Mouse (Mus musculus) MEL (cell line): Measurements from ENCODE around the gene Top1. TPM values are rescaled to one million over a fixed set of nuclear protein-coding genes. Genes with fewer than 3 reads are reported as not detected.

Source experiments
- DNase-seq: peaks from one replicate; pipeline ENCODE4 v3.0.0; 2011; ENCODE audit warnings: low read depth, low spot score
- H3K27ac ChIP-seq: 2 replicates; pipeline ENCODE4 v1.5.1; 2012; ENCODE audit warnings: low read depth, mild to moderate bottlenecking, control low read depth, low read length, moderate library complexity; ENCODE audit not compliant: control insufficient read depth
- H3K27me3 ChIP-seq, 2 experiments: fragments of 150-350 bp in 1 of 2; sonication (generic) in 1 of 2; 2 replicates each; pipeline ENCODE4 v1.6.1; 2012; ENCODE audit warnings: low read length in 2 of 2, mild to moderate bottlenecking in 2 of 2, improper control_type of control experiment in 1 of 2, moderate library complexity in 1 of 2; ENCODE audit not compliant: insufficient read depth in 2 of 2, control insufficient read depth in 1 of 2
- H3K36me3 ChIP-seq, 2 experiments: 2 replicates each; pipeline ENCODE4 v1.6.1; 2012 to 2014; ENCODE audit warnings: low read length in 2 of 2, improper control_type of control experiment in 1 of 2, inconsistent platforms in 1 of 2, mild to moderate bottlenecking in 1 of 2; ENCODE audit not compliant: insufficient read depth in 2 of 2, control insufficient read depth in 1 of 2
- H3K4me1 ChIP-seq, 2 experiments: fragments of 150-350 bp in 1 of 2; sonication (generic) in 1 of 2; 2 replicates each; pipeline ENCODE4 v1.6.1; 2012; ENCODE audit warnings: low read length in 2 of 2, improper control_type of control experiment in 1 of 2, mild to moderate bottlenecking in 1 of 2; ENCODE audit not compliant: insufficient read depth in 2 of 2, control insufficient read depth in 1 of 2
- H3K4me3 ChIP-seq, 2 experiments: fragments of 150-350 bp in 1 of 2; sonication (generic) in 1 of 2; 2 replicates each; pipeline ENCODE4 v1.5.1; 2012; ENCODE audit warnings: low read depth in 2 of 2, low read length in 2 of 2, mild to moderate bottlenecking in 2 of 2, moderate library complexity in 2 of 2, control low read depth in 1 of 2, improper control_type of control experiment in 1 of 2; ENCODE audit not compliant: control insufficient read depth in 1 of 2, insufficient read depth in 1 of 2
- H3K79me2 ChIP-seq: 2 replicates; pipeline ENCODE4 v1.6.1; 2012; ENCODE audit warnings: mild to moderate bottlenecking, low read length, moderate library complexity; ENCODE audit not compliant: control insufficient read depth, poor library complexity, insufficient read depth
- H3K9ac ChIP-seq: 2 replicates; pipeline ENCODE4 v1.6.1; 2012; ENCODE audit warnings: low read depth, mild to moderate bottlenecking, control low read depth, low read length, moderate library complexity; ENCODE audit not compliant: control insufficient read depth, poor library complexity, severe bottlenecking
- H3K9me3 ChIP-seq: fragments of 150-350 bp; sonication (generic); replicated peaks from 2 replicates; pipeline ENCODE4 v1.6.1; 2012; ENCODE audit warnings: mild to moderate bottlenecking, low read length, improper control_type of control experiment, moderate library complexity; ENCODE audit not compliant: insufficient read depth
- BHLHE40 ChIP-seq: IDR thresholded peaks from 2 replicates; pipeline ENCODE4 v1.6.1; 2012; ENCODE audit warnings: low read depth, mild to moderate bottlenecking, inconsistent platforms, low read length, improper control_type of control experiment, borderline replicate concordance
- CHD2 ChIP-seq: IDR thresholded peaks from 2 replicates; pipeline ENCODE4 v1.6.1; 2011; ENCODE audit warnings: low read length, improper control_type of control experiment
- E2F4 ChIP-seq: IDR thresholded peaks from 2 replicates; pipeline ENCODE4 v1.6.1; 2011; ENCODE audit warnings: low read depth, low read length, improper control_type of control experiment, borderline replicate concordance
- EP300 ChIP-seq, 2 experiments: IDR thresholded peaks; 2 replicates each; pipeline ENCODE4 v1.6.1; 2011; ENCODE audit warnings: improper control_type of control experiment in 2 of 2, low read length in 2 of 2, low read depth in 1 of 2, mild to moderate bottlenecking in 1 of 2
- GABPA ChIP-seq: IDR thresholded peaks from 2 replicates; pipeline ENCODE4 v1.6.1; 2012; ENCODE audit warnings: low read depth, mild to moderate bottlenecking, inconsistent platforms, low read length, improper control_type of control experiment, moderate library complexity
- HCFC1 ChIP-seq: IDR thresholded peaks from 2 replicates; pipeline ENCODE4 v1.6.1; 2012; ENCODE audit warnings: low read depth, mild to moderate bottlenecking, inconsistent platforms, low read length, improper control_type of control experiment, moderate library complexity
- KAT2A ChIP-seq: conservative IDR thresholded peaks from 2 replicates; pipeline ENCODE4 v1.6.1; 2012; ENCODE audit warnings: low read depth, low read length, improper control_type of control experiment, inconsistent platforms
- MAZ ChIP-seq: IDR thresholded peaks from 2 replicates; pipeline ENCODE4 v1.6.1; 2012; ENCODE audit warnings: low read depth, mild to moderate bottlenecking, inconsistent platforms, low read length, improper control_type of control experiment
- MEF2A ChIP-seq: IDR thresholded peaks from 2 replicates; pipeline ENCODE4 v1.6.1; 2014; ENCODE audit warnings: low read depth, mild to moderate bottlenecking, inconsistent platforms, low read length, improper control_type of control experiment; ENCODE audit not compliant: poor library complexity, insufficient replicate concordance, severe bottlenecking; ENCODE audit errors: extremely low read depth
- MXI1 ChIP-seq: IDR thresholded peaks from 2 replicates; pipeline ENCODE4 v1.6.1; 2011; ENCODE audit warnings: mild to moderate bottlenecking, low read depth, low read length, improper control_type of control experiment
- NELFE ChIP-seq: IDR thresholded peaks from 2 replicates; pipeline ENCODE4 v1.6.1; 2011; ENCODE audit warnings: low read depth, low read length, improper control_type of control experiment
- NRF1 ChIP-seq: IDR thresholded peaks from 2 replicates; pipeline ENCODE4 v1.6.1; 2014; ENCODE audit warnings: low read depth, mild to moderate bottlenecking, inconsistent platforms, low read length, improper control_type of control experiment, moderate library complexity; ENCODE audit not compliant: poor library complexity, insufficient read depth, severe bottlenecking
- POLR2A ChIP-seq, 2 experiments: IDR thresholded peaks; 2 replicates each; pipeline ENCODE4 v1.6.1; 2011 to 2012; ENCODE audit warnings: low read length in 2 of 2, mild to moderate bottlenecking in 2 of 2, control low read depth in 1 of 2, improper control_type of control experiment in 1 of 2, low read depth in 1 of 2, moderate library complexity in 1 of 2; ENCODE audit not compliant: control insufficient read depth in 1 of 2, insufficient read depth in 1 of 2, poor library complexity in 1 of 2
- RCOR1 ChIP-seq: IDR thresholded peaks from 2 replicates; pipeline ENCODE4 v1.6.1; 2012; ENCODE audit warnings: low read depth, mild to moderate bottlenecking, inconsistent platforms, low read length, improper control_type of control experiment
- SIN3A ChIP-seq: IDR thresholded peaks from 2 replicates; pipeline ENCODE4 v1.6.1; 2012; ENCODE audit warnings: low read length, improper control_type of control experiment, inconsistent platforms
- TCF12 ChIP-seq: IDR thresholded peaks from 2 replicates; pipeline ENCODE4 v1.6.1; 2014; ENCODE audit warnings: low read depth, mild to moderate bottlenecking, inconsistent platforms, low read length, improper control_type of control experiment, moderate library complexity
- USF1 ChIP-seq: IDR thresholded peaks from 2 replicates; pipeline ENCODE4 v1.6.1; 2014; ENCODE audit warnings: low read depth, mild to moderate bottlenecking, inconsistent platforms, low read length, improper control_type of control experiment, moderate library complexity
- ZMIZ1 ChIP-seq: IDR thresholded peaks from 2 replicates; pipeline ENCODE4 v1.6.1; 2012; ENCODE audit warnings: low read depth, mild to moderate bottlenecking, inconsistent platforms, low read length, improper control_type of control experiment, moderate library complexity
- polyA plus RNA-seq, 2 experiments: library from polyadenylated mRNA; stranded (reverse) in 1 of 2; unstranded in 1 of 2; fragments of >175 nt in 1 of 2; fragments of >200 nt in 1 of 2; gene quantifications; 2 replicates each; pipeline versions ENCODE4 v1.2.1 to v1.2.4; 2012; ENCODE audit warnings: low replicate concordance in 2 of 2, low read depth in 1 of 2; ENCODE audit not compliant: insufficient read length in 2 of 2, insufficient read depth in 1 of 2, missing spikeins in 1 of 2
- total RNA-seq: library from RNA; depleted of rRNA; stranded (reverse); fragments of 300-350 nt; gene quantifications from 2 replicates; pipeline ENCODE4 v1.2.3, GENCODE M21; 2012

Top1 gene
- total and polyA plus RNA-seq, 3 experiments: 33.5 to 123 (median 73.3) TPM

DNA sequence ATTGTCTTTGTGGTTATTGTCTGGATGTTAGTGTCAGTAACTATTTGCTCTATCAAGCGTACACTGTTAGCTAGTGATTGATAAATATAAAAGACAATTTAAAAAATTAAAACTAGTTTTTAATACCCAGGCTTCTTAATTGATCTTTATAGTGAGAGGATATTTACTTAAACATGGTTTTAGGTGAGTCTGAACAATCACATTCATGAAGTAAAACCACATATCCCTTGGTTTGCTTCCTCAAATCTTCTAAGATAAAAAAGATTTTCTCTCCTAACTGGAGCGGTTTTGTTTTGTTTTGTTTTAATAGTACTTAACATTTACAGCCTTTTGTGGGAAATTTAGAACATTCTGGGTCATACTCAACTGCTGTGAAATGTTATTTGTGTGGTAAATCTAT lies 3.4 kb downstream of the Top1 start:
- no peak overlapping the region for H3K4me3 ChIP-seq
- peak; percentile 91 for TF ChIP-seq RCOR1
- TF ChIP-seq EP300 (IDR thresholded peaks at IDR 0.05; ENCODE audit: low read depth in 1 of 2, low read length in 2 of 2): no peak

DNA sequence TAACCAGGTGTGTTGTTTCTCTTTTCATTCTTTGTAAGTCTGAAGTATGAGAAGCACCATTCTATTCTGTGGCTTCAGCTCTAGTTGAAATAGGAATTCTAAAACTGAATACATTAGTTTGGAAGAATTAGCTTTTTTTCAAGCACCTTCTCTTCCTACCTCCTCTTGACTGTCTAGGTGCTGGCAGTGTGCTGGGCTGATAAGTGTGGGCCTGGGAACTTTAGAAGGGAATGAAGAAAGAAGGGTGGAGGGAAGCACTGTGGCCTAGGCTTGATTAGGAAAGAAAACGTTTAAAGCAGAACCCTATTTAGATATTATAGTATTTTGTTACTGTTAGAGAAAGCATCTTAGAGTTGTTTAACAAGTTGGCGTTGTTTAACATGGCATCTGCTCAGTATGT lies 5.5 kb downstream of the Top1 start:
- Histone ChIP-seq H3K4me1 (peaks cover 12 to 30% of the 10 kb centered on the region in 2 experiments), H3K9ac (no peak overlapping the region), H3K36me3 (peaks cover 5 to 34% of the 10 kb centered on the region in 2 experiments), H3K79me2 (peaks cover 28% of the 10 kb centered on the region), H3K27me3 (no peaks in the 10 kb centered on the region), H3K27ac (no peak overlapping the region), H3K4me3 (no peak overlapping the region), H3K9me3 (no peaks in the 10 kb centered on the region)
- TF ChIP-seq EP300 (IDR thresholded peaks at IDR 0.05; ENCODE audit: low read depth in 1 of 2, low read length in 2 of 2) (peak in 1 of 2 experiments; percentile 28; a peak in 1 of 4 replicates), E2F4 (no peak), ZMIZ1 (no peak), SIN3A (no peak), NELFE (no peak), RCOR1 (no peak), HCFC1 (no peak), KAT2A (no peak), GABPA (no peak)
- no peak for DNase-seq

More for the DNA sequence above, 3.4 kb downstream of the Top1 start:
- Histone ChIP-seq H3K4me1 (peaks cover 12 to 30% of the 10 kb centered on the region in 2 experiments), H3K79me2 (peaks cover 30% of the 10 kb centered on the region), H3K9me3 (no peaks in the 10 kb centered on the region), H3K36me3 (peaks cover 5 to 34% of the 10 kb centered on the region in 2 experiments; a peak in 3 of 4 replicates), H3K9ac (no peak overlapping the region), H3K27me3 (no peaks in the 10 kb centered on the region), H3K27ac (no peak overlapping the region)
- no peak for DNase-seq

DNA sequence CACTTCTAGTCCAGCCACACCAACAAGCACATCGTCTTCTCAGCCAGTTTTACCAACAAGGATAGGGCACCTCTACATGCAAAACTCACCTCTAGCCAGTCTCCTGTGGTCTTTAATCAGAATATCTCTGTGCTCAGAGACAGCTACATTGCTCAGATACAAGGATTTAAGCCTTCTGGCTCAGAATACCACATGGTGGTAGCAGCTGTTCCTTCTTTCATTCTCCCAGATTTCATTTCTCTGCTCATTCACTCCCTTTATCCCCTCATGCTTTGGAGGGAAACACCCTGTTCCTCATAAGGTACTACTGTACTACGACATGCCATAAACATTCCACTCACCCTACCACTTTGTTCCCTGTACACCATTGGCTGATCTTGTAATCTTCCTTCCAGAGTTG lies 7.5 kb downstream of the Top1 start:
- Histone ChIP-seq H3K4me1 (peaks cover 9 to 25% of the 10 kb centered on the region in 2 experiments), H3K27me3 (no peaks in the 10 kb centered on the region), H3K9me3 (no peaks in the 10 kb centered on the region), H3K79me2 (peaks cover 12% of the 10 kb centered on the region), H3K27ac (no peak overlapping the region), H3K9ac (no peak overlapping the region), H3K36me3 (peaks cover 5 to 31% of the 10 kb centered on the region in 2 experiments)
- no peak for DNase-seq
- no peak for TF ChIP-seq NRF1
- no peak for TF ChIP-seq EP300 (IDR thresholded peaks at IDR 0.05; ENCODE audit: low read depth in 1 of 2, low read length in 2 of 2)
- no peak for TF ChIP-seq POLR2A (IDR thresholded peaks at IDR 0.05; ENCODE audit: control insufficient read depth in 1 of 2, insufficient read depth in 1 of 2, low read depth in 1 of 2, low read length in 2 of 2, poor library complexity in 1 of 2)
- no peak for TF ChIP-seq CHD2
- TF ChIP-seq USF1: no peak
- no peak for TF ChIP-seq TCF12
- no peak for TF ChIP-seq MAZ
- no peak for TF ChIP-seq HCFC1
- TF ChIP-seq MXI1: no peak
- TF ChIP-seq BHLHE40: no peak
- no peak for TF ChIP-seq MEF2A
- TF ChIP-seq, all 39 proteins: peak for 0
- H3K4me3 ChIP-seq: no peak overlapping the region
